Mouse (Mus musculus) left cerebral cortex, adult 8-10 months (tissue): ENCODE data around the gene Nmnat2. TPM values are rescaled to one million over a fixed set of nuclear protein-coding genes. Genes with fewer than 3 reads are reported as not detected.
A peak's percentile ranks its signal among the peaks of the same experiment; 100 is the strongest.
"Not testable (repeated sequence)": the region's sequence is repeated elsewhere in the genome, so short reads cannot be mapped to it uniquely, and the experiment has no call there.

ENCODE experiments used
- DNase-seq, 2 experiments: peaks; one replicate each; pipeline ENCODE4 v3.0.0; 2022; ENCODE audit warnings: low spot score in 2 of 2
- total RNA-seq, 4 experiments: library from RNA; stranded (reverse); gene quantifications; 2 replicates each; pipeline ENCODE4 v1.2.4; 2022

The Nmnat2 gene
- total RNA-seq, 4 experiments from 2014 or later: 152 to 174 (median 163) TPM

DNA sequence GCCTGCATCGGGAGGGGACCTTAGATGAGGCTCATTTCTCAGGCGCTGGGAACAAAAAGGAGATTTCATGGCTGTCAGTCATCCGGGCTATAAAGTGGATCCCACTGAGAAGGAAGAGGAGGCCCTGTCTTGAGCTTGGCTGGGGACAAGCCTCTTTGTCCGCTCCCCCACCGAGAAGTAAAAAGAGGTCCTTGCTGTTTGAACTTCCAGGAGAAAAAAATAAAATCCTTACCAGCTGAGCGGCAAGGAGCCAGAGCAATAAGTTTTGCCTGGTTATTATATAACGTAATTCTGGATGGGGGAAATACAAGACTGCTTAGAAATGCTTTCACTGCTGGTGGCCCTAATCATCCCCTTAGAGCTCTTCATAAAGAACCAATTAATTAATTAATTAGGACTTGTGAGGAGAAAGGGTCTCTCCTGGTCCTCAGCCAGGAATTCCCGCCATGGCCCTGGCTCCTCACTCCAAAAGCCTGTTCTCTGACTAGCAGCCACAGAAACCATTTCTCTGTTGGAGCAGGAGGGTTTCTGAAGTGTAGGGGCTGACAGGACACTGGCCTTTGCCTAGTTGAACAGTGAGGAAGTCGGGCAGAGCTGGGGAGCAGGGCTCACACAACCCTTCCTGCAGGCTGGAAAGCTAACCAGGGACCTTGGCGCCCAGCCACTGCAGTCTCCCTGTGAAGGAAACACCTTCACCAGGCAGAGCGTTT is 99.5 kb downstream of the Nmnat2 start:
- no peak for DNase-seq

DNA sequence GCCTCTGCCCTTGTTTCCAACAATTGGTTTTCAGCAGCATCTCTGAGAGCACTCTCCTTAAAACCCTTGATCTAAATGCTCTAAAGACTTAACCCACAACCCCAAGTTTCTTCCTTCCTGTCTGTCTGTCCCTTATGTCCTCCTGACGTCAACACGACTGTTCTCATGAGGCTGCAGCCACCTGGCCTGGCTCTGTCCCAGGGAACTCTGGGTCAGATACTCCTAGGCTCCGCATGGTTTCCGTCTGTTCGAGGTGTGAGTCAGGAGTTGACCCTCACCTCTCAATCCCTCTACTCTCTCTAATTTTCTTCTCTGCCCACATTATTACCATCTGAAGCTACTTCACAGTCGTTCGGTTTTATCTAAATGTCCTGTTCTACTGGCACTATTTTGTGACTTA is 103.5 kb downstream of the Nmnat2 start:
- no peak for DNase-seq

DNA sequence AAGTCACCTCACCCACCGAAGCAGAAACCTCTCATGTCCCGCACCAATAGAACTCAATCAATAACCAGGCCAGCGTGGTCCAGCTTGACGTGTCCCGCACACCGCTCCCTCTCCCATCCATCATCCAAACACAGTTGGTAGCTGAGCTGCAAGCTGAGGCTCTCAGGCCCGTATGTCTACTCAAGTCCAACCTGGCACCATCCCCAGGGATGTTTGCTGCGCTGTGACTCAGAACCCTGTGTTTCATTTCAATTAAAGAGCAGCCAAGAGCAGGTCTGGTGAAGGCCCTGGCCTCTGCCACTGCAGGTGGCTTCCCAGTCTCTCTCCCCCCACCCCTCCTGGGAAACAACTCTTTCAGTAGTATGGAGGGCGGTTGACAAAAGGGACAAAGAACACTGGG is 104.8 kb downstream of the Nmnat2 start:
- no peak for DNase-seq

DNA sequence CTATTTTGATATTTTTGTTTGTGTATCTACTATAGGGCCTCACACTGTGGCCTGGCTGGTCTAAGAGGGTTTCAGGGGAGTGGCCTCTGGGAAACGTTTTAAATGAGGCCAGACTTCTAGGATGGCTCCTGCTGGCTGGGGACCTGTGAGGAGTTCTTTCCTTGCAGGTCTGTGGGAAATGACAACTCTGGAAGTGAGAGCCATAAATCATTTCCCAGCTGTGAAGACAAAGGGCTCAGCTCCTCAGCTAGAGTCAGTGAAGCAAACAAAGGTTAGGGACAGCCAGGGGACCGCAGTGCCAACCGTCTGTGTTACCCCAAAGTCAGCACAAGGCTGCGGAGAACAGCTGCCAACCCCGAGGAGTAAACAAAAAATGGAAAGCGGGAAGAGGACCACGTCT is 107.8 kb downstream of the Nmnat2 start:
- no peak for DNase-seq

DNA sequence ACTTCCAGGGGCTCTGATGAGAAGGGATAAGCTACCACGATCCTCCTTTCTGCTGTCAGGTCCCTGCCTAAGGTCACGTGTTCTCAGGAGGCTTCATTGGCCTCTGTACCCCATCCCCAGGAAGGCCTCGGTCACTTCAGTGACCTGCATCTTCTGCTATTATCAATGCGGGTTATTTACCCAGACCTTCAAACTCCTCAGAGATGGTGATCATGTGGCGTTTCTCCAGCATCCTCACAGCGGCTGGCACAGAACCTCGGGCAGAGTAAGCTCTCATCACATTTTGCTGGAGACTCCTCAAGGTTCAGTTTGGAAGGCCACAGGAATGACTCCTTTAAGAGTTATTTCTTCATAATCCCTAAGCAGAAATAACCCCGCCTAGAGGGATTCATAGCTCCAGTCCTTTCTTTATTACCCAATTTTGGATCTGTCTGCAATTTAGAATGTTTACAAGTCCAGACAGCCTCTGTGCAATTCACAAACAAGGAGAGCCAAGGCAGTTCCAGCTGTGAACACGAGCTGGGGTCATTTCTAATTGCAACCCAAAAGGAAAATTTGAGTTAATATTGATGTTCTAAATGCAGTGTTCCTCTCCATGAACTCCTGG is 110.1 kb downstream of the Nmnat2 start:
- DNase-seq: no peak

DNA sequence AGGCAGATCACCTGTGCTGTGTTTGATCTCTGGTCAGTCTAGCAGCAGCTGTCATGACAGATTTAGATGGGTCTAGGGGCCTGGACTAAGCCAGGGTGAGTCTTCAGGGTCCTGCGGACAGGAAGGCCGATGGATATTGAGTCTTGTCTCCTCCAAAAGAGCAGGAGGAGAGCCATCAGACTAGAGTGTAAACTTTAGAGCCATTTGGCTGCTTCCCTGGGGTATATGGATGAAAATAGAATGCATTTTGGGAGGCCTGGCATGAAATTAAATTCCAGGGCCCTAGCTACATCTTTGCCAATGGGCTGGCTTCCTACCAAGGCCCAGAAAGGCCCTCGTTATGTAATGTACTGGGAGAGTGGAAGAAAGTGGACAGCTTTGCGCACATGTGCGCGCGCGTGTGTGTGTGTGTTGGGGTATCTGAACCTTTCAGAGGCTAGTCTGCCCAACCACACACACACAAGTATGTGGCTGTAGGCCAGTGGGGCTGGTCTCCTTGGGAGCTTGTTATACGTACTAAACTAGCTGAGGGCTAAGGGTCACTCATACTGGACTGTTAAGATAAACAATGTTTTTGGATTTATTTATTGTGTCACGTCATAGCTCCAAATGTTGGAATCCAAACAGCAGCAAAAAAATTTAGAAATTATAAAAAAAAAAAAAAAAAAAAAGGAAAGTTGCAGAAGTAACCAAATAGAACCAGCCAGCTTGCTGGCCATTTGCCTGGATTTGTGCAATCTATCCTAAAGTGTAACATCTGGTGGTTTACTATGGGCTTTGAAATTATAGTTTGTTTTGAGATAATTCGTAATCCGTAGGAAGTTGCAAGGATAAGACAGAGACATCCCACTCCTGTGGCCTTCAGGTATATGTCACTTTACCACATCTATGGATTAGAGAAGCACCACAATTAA is 110.9 kb downstream of the Nmnat2 start:
- peak in 1 of 2 experiments; percentile 57 for DNase-seq

DNA sequence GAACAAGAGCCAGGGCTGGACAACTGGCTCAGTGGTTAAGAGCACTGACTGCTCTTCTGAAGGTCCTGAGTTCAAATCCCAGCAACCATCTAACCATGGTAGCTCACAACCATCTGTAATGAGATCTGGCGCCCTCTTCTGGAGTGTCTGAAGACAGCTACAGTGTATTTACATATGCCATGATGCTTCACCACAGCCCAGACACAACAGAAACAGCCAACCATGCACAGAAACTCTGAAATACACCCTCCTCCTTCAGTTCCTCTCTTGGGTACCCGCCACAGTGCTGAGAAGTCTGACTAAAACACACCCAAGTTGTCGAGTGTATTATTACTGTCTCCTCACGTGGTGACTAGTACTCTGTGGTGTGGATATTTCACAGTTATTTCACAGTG is 111.6 kb downstream of the Nmnat2 start:
- no peak for DNase-seq

DNA sequence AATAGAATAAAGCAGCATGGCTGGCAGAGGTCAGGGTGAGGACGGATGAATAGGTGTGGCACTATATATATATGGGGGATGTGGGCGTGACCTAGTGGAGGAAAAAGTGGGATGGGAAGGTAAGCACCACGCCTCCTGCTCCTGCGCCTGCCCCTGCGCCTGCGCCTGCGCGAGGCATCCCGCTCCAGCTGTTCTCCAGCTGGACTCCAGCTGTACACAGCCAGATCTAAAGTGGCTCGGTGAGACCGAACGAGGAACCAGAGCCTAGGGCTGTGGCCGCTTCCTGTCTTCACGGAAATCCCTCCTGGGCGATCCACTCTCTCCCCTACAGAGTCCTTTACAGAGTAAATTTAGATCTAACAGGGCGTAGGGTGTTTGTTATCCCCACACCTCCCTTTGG is 116.8 kb downstream of the Nmnat2 start:
- no peak for DNase-seq

DNA sequence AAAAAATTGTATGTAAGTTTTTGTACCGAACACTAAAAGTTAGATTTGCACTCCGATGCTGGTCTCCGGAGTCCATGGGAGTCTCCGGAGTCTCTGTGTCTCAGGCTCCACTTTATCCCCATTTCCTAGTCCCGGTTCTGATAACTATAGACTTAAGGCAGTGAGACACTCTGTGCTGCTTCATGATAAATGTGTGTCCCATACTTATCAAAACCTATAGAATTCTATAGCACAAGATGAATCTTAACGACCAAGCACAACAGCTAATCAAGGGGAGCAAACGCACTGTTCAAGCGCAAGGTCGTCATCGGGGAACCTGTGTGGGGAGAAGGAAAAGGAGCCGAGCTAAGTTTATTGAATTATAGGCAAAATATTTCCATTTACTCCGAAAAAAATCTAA is 117.2 kb downstream of the Nmnat2 start:
- DNase-seq: no peak

DNA sequence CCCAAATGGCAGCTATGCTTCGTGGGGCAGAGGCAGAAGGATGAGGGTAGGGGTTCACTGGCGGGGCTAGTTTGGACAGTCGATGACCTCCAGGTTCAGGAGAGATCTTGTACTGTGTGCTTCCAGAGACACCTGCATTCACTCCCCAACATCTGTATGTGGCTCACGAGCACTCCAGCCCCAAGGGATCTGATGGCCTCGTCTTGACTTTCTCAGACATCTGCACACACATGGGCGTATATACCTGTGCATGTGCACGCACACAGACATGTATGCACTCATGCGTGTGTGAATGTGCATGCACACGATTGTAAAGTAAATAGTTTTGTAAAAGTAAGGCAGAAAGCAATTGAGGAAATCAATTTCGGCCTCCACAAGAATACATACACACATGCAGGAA is 117.9 kb downstream of the Nmnat2 start:
- no peak for DNase-seq

DNA sequence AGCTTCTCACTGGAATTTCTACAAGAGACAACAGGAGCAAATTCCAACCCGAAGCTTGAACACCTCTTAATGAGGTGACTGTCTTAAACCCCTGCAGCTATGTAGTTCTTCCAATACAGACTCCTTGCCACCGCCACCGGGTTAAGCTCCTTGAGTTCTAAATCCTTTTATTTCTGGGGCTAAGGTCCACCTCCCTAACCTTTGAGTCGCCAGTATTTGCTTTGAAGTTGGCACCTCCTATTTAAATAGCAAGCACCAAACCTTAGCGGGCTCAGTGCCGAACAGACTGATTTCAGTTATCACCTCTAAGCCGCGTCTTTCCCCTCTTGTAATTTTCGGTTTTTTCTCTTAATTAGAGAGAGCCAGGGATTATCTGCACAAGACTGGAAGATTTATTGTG is 118.6 kb downstream of the Nmnat2 start:
- no peak for DNase-seq

DNA sequence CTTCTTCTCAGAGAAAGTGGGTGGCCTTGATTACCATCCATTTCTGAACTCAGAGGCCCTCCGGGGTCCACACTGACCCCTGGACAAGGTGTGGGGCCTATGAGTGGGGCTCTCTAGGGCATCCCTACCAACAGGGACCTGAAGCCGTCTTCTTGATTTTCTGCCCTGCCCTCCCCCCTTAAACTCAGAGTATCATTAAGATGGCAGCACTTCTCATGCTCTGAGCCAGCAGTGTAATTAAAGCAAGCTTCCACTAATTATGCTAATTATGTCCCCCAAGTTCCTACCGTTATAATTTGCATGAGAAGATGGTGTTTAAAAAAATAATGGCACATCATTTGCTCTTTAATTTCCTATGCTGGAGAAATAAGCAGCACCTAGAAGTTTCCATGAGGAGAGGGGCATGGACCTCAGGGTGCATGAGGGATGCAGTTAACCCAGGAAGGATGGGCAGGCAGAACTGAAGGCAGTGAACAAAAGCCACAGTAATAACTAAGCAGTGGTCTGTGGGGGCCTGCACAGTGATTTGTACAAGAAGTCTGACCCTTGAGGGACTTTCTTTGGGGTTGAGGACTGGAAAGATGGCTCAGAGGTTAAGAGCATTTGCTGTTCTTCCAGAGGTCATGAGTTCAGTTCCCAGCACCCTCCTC is 120.4 kb downstream of the Nmnat2 start:
- DNase-seq: no peak

DNA sequence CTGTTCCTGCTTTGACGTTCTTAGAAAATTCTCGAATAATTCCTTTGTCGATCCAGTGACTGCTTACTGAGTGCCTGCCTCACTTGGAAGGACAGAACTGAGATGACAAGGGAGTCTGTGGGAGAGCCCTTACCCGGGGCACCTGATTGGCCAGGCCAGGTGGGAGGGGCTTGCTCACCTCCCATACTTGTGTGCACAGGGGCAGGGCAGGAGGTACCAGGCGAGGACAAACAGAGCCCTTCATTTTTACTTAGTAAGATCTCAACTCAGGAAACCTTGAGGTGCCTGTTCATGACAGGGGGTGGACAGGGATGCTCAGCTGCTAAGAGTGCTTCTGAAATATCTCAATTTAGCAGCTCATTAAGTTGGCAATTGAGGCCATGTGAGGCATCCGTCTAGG is 121.2 kb downstream of the Nmnat2 start:
- no peak for DNase-seq

DNA sequence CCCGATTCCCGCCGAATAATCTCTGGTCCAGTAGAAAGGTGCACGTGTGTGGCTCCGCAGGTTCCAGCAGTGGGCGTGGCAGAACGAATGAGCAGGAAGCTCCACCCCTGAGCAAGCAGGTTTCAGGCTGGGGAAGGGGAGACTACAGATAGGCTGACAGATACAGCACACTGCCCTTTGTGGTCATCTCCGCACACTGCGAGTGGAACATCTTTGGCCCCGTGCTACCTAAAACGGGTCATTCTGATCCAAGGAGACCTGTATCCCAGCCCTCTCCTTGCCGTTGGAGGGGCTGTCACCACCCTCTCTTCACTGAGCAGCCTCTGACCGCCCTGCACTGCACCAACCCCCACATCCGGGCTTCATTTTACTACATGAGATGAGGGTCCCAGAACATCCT is 128.4 kb downstream of the Nmnat2 start:
- DNase-seq: not testable (repeated sequence)

DNA sequence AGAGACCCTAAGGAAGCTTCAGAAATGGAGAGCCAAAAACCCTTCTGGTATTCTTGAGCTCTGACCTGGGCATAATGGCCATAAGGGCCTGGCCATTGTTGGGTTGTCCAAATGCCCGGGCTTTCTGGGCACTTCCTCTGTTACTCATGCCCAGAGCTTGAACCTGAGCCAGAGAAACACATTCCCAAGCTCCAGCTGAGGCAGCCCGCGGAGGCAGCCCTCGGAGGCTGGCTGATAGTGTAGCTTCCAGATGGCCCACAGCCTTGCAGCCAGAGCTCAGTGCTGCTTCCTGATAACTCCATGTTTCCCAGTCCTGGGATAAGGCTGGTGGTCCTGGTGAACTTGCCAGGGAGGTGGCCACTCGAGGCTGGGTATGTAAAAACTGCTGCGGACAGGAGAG is 129.4 kb downstream of the Nmnat2 start:
- DNase-seq: no peak

DNA sequence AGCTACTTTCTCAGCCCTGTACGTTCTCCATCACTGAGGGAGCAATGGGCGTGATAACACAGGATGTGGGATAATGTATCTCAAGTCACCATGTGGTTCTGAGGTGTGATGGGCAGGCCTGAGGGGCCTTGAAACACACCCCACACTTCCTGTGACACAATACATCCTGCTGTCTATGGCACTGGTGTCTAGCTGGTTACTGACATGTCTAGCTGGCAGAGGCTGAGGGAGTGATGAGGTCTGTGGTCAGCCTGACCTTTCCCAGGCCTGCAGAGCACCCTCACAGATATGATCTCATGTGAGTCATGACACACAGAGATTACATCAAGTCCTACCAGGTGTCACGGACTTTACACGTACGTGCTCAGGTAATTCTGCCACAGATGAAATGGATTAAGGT is 130.4 kb downstream of the Nmnat2 start:
- no peak for DNase-seq

DNA sequence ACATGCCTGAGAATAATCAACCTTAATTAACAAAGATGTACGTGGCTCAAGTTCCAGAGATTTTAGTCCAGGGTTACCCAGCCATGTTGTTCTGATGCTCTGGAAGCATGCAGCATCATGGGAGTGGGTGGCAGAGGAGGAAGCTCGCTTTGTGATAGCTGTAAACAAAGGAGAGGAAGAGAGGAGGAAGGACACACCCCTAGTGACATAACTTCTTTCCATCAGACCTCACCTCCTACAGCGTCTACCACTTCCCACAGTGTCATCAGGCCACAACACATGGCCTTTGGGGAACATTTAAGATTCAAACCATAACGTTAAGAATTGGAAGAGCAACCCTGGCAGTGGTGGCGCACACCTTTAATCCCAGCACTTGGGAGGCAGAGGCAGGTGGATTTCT is 133.0 kb downstream of the Nmnat2 start:
- DNase-seq: no peak

DNA sequence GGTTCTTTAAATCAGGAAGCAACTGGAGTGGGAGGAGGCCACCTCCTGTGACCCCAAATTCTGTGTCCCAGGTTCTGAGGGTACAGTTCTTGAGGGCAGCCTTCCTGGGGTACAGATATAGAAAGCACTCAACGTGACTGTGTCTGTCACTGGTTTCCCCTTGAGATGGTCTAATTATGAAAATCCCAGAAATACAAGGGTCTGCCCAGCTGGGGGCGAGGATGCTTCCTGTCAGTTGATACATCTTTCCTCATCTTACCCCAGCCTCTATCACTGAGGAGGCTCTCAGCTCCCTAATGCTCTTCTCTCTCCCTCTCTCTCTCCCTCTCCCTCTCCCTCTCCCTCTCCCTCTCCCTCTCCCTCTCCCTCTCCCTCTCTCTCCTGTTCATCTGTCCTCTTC is 135.3 kb downstream of the Nmnat2 start:
- no peak for DNase-seq

DNA sequence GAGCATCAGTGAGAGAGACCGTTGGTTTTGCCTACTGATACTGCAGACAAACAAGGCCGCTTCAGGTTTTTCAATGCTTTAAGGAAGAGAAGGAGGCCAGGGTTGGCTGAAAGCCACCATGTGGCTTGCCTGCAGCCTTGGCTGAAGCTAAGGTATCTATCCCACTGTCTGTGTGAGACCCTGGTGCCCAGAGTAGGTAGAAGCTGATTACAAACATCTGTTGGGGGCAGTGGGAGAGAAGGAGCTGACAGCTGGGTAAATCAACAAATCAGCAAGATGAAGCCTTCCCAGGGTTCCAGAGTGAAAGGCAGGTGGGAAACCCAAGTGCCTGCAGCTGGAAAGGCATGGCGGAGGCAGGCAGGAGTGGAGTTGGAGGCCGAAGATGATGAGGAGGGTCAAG is 136.0 kb downstream of the Nmnat2 start:
- DNase-seq: no peak

DNA sequence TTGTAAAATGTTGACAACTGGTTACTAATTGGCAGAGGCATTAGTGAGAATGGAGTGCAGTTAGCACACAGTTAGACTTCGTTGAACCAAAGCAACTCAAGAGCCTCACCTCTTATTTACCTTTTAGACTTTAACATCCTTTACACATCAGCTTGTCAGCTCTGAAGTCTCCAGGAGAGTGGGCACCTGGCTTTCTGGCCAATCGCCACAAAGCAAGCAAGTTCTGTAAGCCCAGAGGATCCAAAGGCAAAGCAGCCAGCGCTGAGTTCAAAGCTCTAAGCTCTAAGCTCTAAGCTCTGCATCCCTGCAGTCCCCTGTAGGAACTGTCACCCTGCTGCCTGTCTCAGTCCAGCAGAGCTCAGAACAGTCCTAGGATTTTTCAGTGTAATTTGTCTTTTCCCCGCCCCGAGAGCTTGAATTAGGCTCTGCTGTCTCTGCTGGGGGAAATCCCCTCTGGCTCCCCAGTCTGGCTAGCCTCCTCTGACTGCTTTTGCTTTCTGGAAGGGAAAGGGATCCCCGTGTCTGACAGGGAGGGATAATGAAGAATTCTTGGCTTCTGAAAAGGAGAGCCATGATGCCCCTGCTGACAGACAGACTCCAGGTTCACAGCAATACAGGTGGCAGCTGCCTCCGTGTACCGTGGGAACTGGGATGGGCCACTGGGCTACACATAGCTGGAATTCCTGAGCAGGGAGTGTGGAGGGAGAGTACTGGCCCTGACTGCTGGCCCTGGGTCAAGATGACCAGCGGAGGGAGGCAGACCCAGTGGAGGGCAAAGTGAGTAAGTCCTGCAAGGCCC is 136.8 kb downstream of the Nmnat2 start:
- no peak for DNase-seq
